Mouse (Mus musculus): ENCODE measurements around the gene Chaf1a.

- no peak for TF ChIP-seq GATA1 (IDR thresholded peaks at IDR 0.05; ENCODE audit: borderline replicate concordance, low read length)
- no peak for TF ChIP-seq FLI1 (IDR thresholded peaks at IDR 0.05; ENCODE audit: low read length)
Observed at GRCm38 (mm10) chr17:56062081-56062480, 21.8 kb downstream of the Chaf1a start.
